Mouse (Mus musculus): ENCODE measurements around the gene Lpp. TPM values are rescaled to one million over a fixed set of nuclear protein-coding genes. Genes with fewer than 3 reads are reported as not detected.

Gene Lpp
- total and polyA plus RNA-seq, 3 experiments, result not detected

- H3K4me1 ChIP-seq (ENCODE audit: control insufficient read depth in 1 of 2, insufficient read depth in 2 of 2, low read length in 2 of 2), result no peaks in the 10 kb centered on the region
- H3K79me2 ChIP-seq (ENCODE audit: control insufficient read depth, insufficient read depth, low read length, poor library complexity), result no peaks in the 10 kb centered on the region
- no peak overlapping the region for H3K9ac ChIP-seq (ENCODE audit: control insufficient read depth, low read depth, low read length, poor library complexity, severe bottlenecking)
- H3K4me3 ChIP-seq (ENCODE audit: control insufficient read depth in 1 of 2, insufficient read depth in 1 of 2, low read depth in 2 of 2, low read length in 2 of 2), result no peak overlapping the region
- no peak overlapping the region for H3K27ac ChIP-seq (ENCODE audit: control insufficient read depth, low read depth, low read length)
- TF ChIP-seq MAX (IDR thresholded peaks at IDR 0.05; ENCODE audit: low read length), result no peak
- no peak for TF ChIP-seq CHD2 (IDR thresholded peaks at IDR 0.05; ENCODE audit: low read length)
- no peak for TF ChIP-seq ETS1 (IDR thresholded peaks at IDR 0.05; ENCODE audit: low read depth, low read length)
- TF ChIP-seq USF2 (IDR thresholded peaks at IDR 0.05; ENCODE audit: borderline replicate concordance in 1 of 2, insufficient read depth in 1 of 2, low read depth in 1 of 2, low read length in 2 of 2), result no peak
- no peak for TF ChIP-seq POLR2AphosphoS2 (IDR thresholded peaks at IDR 0.05; ENCODE audit: low read length)
- TF ChIP-seq BHLHE40 (IDR thresholded peaks at IDR 0.05; ENCODE audit: borderline replicate concordance, low read depth, low read length), result no peak
- TF ChIP-seq TAL1 (IDR thresholded peaks at IDR 0.05; ENCODE audit: low read length), result no peak
- H3K36me3 ChIP-seq (ENCODE audit: control insufficient read depth in 1 of 2, insufficient read depth in 2 of 2, low read length in 2 of 2), result no peaks in the 10 kb centered on the region
- no peaks in the 10 kb centered on the region for H3K27me3 ChIP-seq (ENCODE audit: control insufficient read depth in 1 of 2, insufficient read depth in 2 of 2, low read length in 2 of 2)
- H3K9me3 ChIP-seq (replicated peaks; ENCODE audit: insufficient read depth, low read length), result no peaks in the 10 kb centered on the region
- no peak for DNase-seq (ENCODE audit: low read depth, low spot score)
Measured at GRCm38 (mm10) chr16:24507927-24508540, 114.7 kb downstream of the Lpp start.

- Histone ChIP-seq H3K4me1 (ENCODE audit: control insufficient read depth in 1 of 2, insufficient read depth in 2 of 2, low read length in 2 of 2) (no peaks in the 10 kb centered on the region), H3K27me3 (ENCODE audit: control insufficient read depth in 1 of 2, insufficient read depth in 2 of 2, low read length in 2 of 2) (no peaks in the 10 kb centered on the region), H3K36me3 (ENCODE audit: control insufficient read depth in 1 of 2, insufficient read depth in 2 of 2, low read length in 2 of 2) (no peaks in the 10 kb centered on the region), H3K79me2 (ENCODE audit: control insufficient read depth, insufficient read depth, low read length, poor library complexity) (no peaks in the 10 kb centered on the region), H3K9ac (ENCODE audit: control insufficient read depth, low read depth, low read length, poor library complexity, severe bottlenecking) (no peak overlapping the region), H3K9me3 (replicated peaks; ENCODE audit: insufficient read depth, low read length) (no peaks in the 10 kb centered on the region), H3K4me3 (ENCODE audit: control insufficient read depth in 1 of 2, insufficient read depth in 1 of 2, low read depth in 2 of 2, low read length in 2 of 2) (no peak overlapping the region), H3K27ac (ENCODE audit: control insufficient read depth, low read depth, low read length) (no peak overlapping the region)
- TF ChIP-seq CTCF (IDR thresholded peaks at IDR 0.05 in 2 of 3, conservative IDR thresholded peaks at IDR 0.05 in 1 of 3; ENCODE audit: control insufficient read depth in 1 of 3, insufficient read depth in 1 of 3, low read depth in 2 of 3, low read length in 3 of 3, poor library complexity in 1 of 3, severe bottlenecking in 1 of 3) (no peak), BHLHE40 (IDR thresholded peaks at IDR 0.05; ENCODE audit: borderline replicate concordance, low read depth, low read length) (no peak), POLR2AphosphoS2 (IDR thresholded peaks at IDR 0.05; ENCODE audit: low read length) (no peak), TCF12 (IDR thresholded peaks at IDR 0.05; ENCODE audit: low read depth, low read length) (no peak), USF1 (IDR thresholded peaks at IDR 0.05; ENCODE audit: low read depth, low read length) (no peak), MYB (IDR thresholded peaks at IDR 0.05; ENCODE audit: low read depth, low read length) (no peak), HCFC1 (IDR thresholded peaks at IDR 0.05; ENCODE audit: low read depth, low read length) (no peak)
- DNase-seq (ENCODE audit: low read depth, low spot score), result no peak
Measured at GRCm38 (mm10) chr16:24509100-24509812, 115.9 kb downstream of the Lpp start.

- Histone ChIP-seq H3K27me3 (ENCODE audit: control insufficient read depth in 1 of 2, insufficient read depth in 2 of 2, low read length in 2 of 2) (no peaks in the 10 kb centered on the region), H3K79me2 (ENCODE audit: control insufficient read depth, insufficient read depth, low read length, poor library complexity) (no peaks in the 10 kb centered on the region), H3K4me3 (ENCODE audit: control insufficient read depth in 1 of 2, insufficient read depth in 1 of 2, low read depth in 2 of 2, low read length in 2 of 2) (no peak overlapping the region), H3K27ac (ENCODE audit: control insufficient read depth, low read depth, low read length) (no peak overlapping the region), H3K9ac (ENCODE audit: control insufficient read depth, low read depth, low read length, poor library complexity, severe bottlenecking) (no peak overlapping the region), H3K9me3 (replicated peaks; ENCODE audit: insufficient read depth, low read length) (no peaks in the 10 kb centered on the region), H3K4me1 (ENCODE audit: control insufficient read depth in 1 of 2, insufficient read depth in 2 of 2, low read length in 2 of 2) (no peaks in the 10 kb centered on the region), H3K36me3 (ENCODE audit: control insufficient read depth in 1 of 2, insufficient read depth in 2 of 2, low read length in 2 of 2) (no peaks in the 10 kb centered on the region)
- no peak for DNase-seq (ENCODE audit: low read depth, low spot score)
- TF ChIP-seq ZKSCAN1 (IDR thresholded peaks at IDR 0.05; ENCODE audit: low read depth, low read length) (no peak), TBP (IDR thresholded peaks at IDR 0.05; ENCODE audit: low read depth, low read length) (no peak), TAL1 (IDR thresholded peaks at IDR 0.05; ENCODE audit: low read length) (no peak), MEF2A (IDR thresholded peaks at IDR 0.05; ENCODE audit: extremely low read depth, insufficient replicate concordance, low read depth, low read length, poor library complexity, severe bottlenecking) (no peak), CTCF (IDR thresholded peaks at IDR 0.05 in 2 of 3, conservative IDR thresholded peaks at IDR 0.05 in 1 of 3; ENCODE audit: control insufficient read depth in 1 of 3, insufficient read depth in 1 of 3, low read depth in 2 of 3, low read length in 3 of 3, poor library complexity in 1 of 3, severe bottlenecking in 1 of 3) (no peak), SIN3A (IDR thresholded peaks at IDR 0.05; ENCODE audit: low read length) (no peak), GABPA (IDR thresholded peaks at IDR 0.05; ENCODE audit: low read depth, low read length) (no peak), E2F4 (IDR thresholded peaks at IDR 0.05; ENCODE audit: borderline replicate concordance, low read depth, low read length) (no peak), ZMIZ1 (IDR thresholded peaks at IDR 0.05; ENCODE audit: low read depth, low read length) (no peak), SMC3 (IDR thresholded peaks at IDR 0.05; ENCODE audit: low read depth, low read length) (no peak), TCF12 (IDR thresholded peaks at IDR 0.05; ENCODE audit: low read depth, low read length) (no peak), CHD2 (IDR thresholded peaks at IDR 0.05; ENCODE audit: low read length) (no peak), NRF1 (IDR thresholded peaks at IDR 0.05; ENCODE audit: insufficient read depth, low read depth, low read length, poor library complexity, severe bottlenecking) (no peak), ZNF384 (IDR thresholded peaks at IDR 0.05; ENCODE audit: low read depth, low read length) (no peak)
Measured at GRCm38 (mm10) chr16:24509813-24510166, 116.5 kb downstream of the Lpp start.
